Mouse (Mus musculus) monocyte, adult 2 months (primary cell): Measurements from ENCODE around the gene Tcf19.
"Not testable (repeated sequence)": the region's sequence is repeated elsewhere in the genome, so short reads cannot be mapped to it uniquely, and the experiment has no call there.

Source experiments
- DNase-seq, 2 experiments: peaks; one replicate each; pipeline ENCODE4 v3.0.0; 2022; ENCODE audit warnings: low spot score in 2 of 2, low read depth in 1 of 2

Tcf19 gene

DNA sequence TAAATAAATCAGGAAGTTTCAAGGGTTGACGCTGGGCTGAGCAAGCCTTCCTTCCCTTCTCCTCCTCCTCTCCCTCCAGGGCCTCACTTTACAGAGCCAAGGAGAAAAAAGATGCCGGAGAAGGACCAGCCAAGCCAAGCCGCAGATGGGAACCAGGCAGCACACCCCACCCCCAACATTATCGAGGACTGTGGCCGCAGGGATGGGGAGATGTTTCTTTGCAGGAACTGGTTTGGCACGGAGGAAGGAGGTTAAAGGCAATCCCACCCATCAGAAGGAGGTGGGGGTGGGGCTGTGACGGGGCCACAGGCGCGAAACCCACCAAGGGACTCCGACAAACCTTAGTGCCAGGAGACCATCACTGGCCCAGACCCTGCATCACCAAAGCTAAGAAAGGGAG lies 29.9 kb downstream of the Tcf19 start:
- no peak for DNase-seq

DNA sequence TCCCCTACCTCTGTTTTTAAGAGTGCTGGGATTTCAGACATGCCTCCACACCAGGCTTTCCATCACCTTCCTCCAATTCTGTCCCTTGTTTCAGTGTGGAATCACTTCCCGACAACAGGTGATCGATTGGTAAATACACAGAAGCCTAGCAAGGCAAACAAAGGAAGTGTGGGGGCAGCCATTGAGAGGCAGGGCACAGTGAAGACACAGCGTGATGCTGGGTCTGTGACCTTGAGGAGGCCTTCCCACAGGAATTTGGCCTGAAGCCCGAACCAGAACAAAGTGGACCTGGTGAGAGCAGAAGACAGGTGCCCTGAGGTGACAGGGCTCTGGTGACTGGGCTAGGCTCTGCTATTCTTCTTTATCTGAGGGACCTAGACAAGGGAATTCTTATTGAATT lies 30.9 kb downstream of the Tcf19 start:
- DNase-seq, result no peak

DNA sequence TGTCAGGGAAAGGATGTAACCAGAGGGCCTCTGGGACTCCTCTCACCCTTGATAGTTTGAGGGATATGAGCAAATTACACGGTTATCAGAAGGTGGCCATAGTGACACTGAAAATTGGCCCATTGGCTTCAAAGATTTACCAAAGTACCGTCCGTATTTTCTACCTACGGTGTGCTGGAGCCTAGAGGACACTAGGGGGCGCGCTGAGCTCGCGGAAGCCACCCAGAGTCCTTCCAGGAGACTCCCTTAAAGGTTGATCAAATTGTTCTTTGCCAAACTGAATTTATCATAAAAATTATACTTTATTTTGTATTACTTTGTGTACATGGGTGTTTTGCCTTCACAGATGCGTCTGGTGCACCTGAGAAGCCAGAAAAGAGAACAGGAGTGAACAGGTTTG lies 32.6 kb downstream of the Tcf19 start:
- DNase-seq, result peak in 1 of 2 experiments; percentile 28

- DNase-seq, result no peak
Measured at GRCm38 (mm10) chr17:35469842-35470751, 46.5 kb downstream of the Tcf19 start, which contains the start of gene H2-Q10. Gene H2-Q10 (plus strand): TSS chr17:35470089.

- DNase-seq, result not testable (repeated sequence)
Measured at GRCm38 (mm10) chr17:35468936-35469335, 47.7 kb downstream of the Tcf19 start.

DNA sequence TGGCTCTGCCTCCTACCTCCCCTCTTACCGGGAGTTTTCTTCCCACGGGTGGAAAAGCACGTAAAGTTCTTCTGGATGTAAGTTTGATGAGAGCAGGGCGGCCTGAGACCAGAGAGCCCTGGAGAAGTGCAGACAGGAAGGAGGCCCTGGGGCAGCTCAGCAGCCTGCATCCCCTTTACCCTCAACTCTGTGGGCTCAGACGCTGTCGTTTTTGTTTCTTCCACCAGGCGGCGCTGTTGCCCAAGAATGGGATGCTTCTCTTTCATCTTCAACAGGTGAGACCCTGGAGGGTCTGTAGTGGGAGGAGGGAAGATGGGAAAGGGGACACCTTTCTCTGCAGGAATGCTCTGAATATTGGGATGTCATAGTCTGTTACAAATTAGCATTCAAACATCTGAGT lies 51.0 kb downstream of the Tcf19 start:
- not testable (repeated sequence) for DNase-seq
